Mouse (Mus musculus): Measurements from ENCODE around the gene Uqcrq.
"Not testable (repeated sequence)": the region's sequence is repeated elsewhere in the genome, so short reads cannot be mapped to it uniquely, and the experiment has no call there.

Uqcrq gene

DNA sequence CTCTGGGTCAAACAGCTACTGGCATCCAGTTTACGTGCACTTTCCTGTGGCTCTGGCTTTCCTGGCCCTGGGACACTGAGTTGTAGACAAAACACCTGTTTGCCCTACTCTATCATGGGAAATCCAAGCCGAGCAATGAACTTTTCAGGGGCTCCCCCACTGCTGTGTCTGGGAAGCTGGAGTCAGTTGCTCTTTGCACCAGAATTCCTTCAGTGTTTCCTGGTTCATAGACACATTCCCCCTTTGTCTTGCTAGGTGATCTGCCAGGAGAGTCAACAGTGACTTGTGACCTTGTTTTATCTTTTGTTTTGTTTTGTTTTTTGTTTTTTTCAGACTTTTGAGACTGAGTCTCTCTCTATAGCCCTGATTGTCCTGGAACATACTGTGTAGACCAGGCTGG, 20.7 kb upstream of the Uqcrq start:
- DNase-seq, result no peak

DNA sequence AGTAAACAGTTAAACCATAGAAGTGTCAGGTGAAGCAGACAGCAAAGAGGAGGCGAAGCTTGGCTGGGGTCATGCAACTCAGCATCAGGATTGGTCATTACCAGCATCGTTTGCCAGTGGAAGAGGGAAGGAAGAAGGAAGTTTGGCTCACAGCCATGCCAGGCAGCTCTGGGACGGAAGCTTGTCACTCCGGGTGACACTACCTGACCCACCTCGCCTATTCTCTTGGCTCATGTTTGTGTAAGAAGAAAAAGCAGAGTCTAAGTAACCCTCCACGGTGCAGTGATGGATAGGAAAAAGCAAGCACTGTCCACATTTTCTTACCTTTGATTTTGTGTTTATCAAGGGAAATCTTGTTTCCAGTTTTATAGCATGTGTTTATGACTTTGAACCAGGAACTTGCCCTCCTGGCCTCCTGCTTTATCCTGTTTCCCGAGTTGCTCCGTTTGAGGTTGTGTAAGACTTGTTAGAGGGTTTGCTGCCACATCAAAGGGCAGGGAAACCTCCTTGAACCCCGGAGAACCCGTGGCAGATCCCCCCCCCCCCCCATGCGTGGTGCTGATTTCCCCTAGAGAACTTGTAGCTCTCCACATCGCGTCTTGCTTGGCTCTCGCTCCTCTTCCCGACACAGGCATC, 19.6 kb upstream of the Uqcrq start:
- DNase-seq, result no peak

DNA sequence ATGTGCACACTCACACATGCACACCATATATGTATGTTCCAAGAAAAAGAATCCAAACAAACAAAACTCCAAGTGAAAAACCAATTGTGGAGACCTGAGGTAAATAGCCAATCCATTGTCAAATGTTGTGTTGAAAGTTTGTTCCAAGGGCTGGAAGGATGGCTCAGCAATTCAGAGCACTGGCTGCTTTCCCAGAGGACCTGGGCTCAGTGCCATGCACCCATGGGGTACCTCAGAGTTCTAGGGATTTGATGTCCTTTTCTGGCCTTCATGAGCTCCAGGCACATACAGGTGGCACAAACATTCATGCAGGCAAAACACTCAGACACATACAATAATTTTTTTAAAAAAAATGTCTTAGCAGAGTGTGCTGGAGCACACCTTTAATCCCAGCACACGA, 17.9 kb upstream of the Uqcrq start:
- no peak for DNase-seq

DNA sequence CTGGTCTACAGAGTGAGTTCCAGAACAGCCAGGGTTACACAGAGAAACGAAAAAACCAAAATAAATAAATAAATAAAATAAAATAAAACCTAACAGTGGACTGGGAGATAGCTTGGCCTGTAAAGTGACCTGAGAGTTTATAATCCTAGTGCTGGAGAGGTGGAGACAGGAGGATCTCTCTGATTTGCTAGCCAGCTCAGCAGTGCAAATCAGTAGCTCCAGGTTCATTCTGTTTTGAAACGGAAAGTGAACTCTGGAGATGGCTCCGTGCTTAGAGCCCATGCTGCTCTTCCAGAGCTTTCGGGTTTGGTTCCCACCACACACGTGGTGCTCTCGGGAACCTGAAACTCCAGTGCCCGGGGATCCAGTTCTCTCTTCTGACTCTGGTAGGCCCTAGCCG, 17.4 kb upstream of the Uqcrq start:
- DNase-seq, result no peak

DNA sequence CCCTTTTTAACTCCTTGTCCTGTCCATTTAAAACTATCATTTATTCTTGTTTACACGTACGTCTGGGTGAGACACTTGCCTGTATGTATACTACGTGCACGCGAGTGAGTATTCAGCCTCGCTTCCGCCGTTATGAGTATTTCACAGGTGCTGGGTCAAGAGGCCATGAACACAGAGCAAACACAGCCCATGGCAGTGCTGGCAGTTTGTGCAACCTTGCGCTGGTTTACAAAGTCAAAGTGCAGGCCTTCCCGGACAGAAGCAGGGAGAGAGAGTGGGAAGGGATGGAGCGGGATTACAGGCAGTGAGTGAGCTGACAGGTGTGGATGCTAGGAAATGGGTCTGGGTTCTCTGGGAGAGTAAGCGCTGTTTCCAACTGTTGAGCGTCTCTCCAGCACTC, 15.6 kb upstream of the Uqcrq start:
- DNase-seq, result no peak

DNA sequence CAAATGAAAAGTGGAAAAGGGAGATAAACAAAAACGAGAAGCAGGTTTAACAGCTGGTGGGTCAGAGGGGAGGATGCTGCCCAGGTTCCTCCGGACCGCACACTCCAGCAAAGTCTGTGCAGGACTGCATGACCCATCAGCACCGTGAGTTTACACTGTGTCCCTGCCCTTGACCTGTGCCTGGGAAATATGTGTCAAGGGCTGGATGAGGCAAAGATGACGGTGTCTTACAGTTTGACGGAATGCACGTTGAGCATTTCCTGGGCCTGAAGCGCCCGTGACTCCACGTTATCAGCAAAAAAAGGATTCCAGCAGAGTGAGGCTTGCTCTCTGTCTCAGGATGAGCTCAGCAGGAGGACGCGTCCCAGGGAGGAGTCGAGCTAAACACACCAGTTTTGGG, 14.9 kb upstream of the Uqcrq start:
- DNase-seq, result no peak

DNA sequence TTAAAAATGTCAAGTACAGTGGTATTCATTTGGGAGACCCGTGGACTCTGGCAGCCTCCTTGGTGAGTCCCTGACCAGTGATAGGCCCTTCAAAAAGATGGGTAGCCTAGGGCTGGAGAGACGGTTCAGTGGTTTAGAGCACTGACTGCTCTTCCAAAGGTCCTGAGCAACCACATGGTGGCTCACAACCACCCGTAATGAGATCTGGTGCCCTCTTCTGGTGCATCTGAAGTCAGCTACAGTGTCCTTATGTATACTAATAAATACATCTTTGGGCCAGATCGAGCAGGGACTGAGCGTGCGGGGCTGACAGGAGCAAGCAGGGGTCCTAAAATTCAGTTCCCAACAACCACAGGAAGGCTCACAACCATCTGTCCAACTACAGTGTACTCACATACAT, 13.2 kb upstream of the Uqcrq start:
- no peak for DNase-seq

DNA sequence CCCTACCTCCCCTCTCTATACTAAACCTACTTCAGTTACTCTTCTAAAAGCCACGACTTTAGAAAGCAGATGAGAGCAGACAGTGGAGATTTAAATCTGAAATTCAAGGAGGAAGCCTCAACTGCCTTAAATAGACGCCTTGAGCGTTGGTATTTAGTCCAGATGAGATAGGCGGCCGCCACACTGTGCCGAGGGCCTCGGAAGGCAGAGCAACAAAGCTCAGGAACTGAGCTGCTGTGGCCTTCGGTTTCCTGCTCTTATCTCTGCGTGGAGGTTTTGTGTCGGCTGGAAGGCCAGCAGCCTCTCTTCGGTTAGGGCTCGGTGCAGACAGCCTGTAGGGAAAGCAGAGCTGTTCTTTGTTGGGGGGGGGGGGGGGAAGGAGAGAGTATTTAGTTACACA, 11.3 kb upstream of the Uqcrq start:
- DNase-seq, result no peak

DNA sequence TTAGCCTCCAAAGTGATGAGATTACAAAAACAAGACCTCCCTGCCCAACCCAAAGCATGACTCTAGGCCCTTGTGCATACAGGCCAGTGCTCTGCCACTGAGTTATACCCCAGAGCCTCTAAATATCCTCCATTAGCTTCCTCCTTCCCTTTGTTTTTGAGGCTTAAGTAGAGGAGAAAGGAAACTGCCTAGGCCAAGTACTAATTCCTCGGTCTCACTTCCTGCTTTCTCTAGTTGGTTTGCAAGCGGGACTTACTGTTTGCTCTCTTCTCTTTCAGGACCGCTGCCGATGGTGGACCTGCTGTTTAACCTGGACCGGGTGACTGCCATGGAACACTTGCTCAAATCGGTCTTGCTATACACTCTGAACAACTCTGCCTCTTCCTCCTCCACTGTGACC, 5.7 kb upstream of the Uqcrq start:
- DNase-seq, result no peak

DNA sequence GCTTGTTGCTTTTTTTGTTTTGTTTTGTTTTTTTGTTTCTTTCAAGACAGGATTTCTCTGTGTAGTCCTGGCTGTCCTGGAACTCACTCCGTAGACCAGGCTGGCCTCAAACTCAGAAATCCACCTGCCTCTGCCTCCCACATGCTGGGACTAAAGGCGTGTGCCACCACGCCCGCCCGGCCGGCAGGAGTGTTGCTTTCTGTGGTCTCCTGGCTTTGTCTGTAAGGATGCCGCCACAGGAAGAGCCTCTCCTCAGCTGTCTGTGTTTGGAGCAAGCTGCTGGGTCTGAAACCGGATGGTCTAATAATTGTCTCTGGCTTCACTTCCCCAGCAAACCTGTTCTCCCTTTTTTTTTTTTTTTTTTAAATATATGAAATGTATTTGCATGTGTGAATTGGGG, 4.9 kb upstream of the Uqcrq start:
- DNase-seq, result no peak

DNA sequence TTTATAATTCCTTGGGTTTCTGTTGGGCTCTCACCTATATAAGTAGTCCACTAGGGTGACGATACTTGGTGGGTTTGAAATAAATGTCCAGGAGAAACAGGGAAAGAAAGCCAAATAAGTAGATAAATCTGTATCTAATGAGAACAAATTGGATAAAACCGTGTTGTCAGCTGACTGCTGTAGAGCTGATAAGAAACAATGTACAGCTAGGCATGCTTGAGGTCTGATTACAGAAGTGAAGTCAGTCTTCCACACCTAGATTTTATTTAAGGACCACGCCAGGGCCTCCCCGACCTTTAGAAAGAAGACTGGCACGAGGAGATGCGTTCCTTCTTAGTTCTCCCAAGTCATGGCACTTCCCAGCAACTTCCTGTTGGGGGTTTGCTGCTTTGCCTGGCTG, 2.4 kb upstream of the Uqcrq start:
- DNase-seq, result no peak

DNA sequence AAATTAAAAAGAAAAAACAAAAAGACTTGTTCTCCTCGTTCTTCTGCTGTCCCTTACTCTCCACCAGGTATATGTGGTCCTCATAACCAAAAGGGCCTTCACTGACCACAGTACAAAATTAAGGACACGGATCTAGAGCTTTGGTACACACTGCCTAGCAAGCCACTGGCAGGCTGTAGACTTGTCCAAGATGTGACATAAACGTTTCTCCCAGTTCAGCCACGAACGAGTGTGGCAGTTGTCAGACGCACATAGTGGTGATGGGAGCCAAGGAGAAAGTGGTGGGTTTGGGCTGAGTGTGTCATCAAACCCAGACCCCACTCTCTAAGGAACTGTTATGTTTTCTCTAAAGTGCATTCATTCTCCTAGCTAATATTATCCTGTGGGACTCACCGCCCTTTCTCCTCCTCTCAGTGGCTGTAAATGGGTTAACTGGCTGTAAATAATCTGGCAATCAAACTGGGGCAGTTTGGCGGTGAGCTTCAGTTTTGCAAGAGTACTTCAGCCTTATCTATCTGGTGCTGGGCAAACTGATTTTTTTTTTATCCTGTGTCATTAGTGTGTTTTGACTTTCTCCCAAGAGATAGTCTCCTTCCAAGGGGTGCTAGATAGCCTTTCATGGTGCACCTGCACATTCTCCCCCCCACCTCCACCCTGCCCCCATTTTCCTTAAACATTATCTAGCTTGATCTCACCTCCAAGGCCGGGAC, 871 bp upstream of the Uqcrq start:
- DNase-seq, result no peak

DNA sequence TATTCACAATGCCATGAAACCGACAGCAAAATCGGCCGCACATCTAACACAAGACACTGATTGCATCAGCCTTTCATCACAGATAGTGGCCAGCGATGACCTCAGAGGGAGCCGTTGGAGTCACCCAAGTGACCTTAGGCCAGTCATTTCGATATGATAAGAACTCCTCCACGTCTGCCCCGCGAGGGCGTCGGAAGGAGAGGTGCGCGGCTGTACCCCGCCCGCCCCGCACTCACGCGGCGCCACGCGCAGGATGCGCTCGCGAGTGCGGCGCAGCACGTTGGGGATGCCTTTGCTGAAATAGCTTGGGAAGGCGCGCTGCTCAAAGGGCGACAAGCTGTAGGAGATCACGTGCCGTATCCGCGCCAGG, 346 bp downstream of the Uqcrq start:
- no peak for DNase-seq

DNA sequence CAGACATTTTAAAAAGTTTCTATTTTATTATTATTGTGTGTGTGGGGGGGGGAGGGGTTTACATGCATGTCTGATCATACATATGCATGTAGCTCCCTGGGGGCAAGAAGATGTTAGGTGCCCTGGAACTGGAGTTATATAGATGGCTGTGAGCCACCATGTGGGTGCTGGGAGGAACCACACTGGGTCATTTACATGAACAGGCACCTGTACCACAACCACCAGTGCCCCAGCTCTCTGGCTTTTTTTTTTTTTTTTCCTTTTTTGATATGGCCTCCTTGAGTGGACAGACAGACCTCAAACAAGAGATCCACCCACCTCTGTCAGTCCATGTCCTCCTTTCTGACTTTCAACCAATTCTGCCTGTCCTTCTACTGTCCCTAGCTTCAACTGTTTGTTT, 1.4 kb downstream of the Uqcrq start:
- DNase-seq, result no peak

DNA sequence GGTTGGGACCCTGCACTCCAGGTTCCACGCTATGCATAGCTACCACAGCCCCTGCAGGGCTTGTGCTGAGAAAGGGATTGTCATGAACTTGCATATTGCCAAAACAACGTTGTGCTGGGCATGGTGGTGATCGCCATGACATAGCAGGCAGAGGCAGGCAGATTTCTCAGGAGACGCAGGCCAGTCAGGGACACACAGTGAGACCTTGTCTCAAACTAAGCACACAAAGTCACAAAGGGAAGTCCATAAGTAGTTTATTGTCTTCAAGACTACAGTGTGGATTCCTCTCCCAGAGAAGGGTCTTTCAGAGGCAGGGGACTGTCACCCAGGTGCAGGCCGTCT, 1.9 kb downstream of the Uqcrq start:
- DNase-seq, result no peak

DNA sequence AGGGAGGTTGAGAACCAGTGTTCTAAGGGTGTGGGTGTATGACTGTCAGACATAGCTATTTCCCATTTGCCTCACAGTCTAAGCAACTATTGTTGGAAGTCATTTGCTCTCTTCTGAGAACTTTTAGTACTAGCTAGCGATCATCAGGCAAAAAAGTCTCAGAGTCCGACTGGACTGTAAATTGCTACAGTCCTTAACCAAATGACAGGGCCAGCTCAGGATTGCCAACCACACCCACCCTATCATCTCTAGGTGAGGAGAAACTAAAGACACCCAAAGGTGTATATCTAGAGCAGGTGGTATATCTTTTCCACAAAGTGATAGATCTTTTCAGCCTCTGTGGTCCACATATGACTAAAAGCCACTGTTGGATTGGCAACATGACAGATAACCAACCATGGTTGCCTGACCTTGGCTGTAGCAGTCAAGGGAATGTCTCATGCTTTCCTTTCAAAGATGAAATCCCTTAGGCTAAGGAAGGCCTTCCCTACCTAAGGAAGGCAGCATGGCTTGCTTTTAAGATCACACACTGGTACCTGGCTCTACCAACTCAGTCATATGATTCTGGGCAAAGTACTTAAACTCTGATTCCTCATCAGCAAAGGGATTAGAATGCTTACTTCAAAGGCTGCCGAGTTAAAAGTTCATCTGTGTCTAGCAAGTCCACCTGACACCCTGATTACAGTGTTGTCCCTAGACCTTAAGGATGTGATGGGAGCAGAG, 2.5 kb downstream of the Uqcrq start:
- no peak for DNase-seq

DNA sequence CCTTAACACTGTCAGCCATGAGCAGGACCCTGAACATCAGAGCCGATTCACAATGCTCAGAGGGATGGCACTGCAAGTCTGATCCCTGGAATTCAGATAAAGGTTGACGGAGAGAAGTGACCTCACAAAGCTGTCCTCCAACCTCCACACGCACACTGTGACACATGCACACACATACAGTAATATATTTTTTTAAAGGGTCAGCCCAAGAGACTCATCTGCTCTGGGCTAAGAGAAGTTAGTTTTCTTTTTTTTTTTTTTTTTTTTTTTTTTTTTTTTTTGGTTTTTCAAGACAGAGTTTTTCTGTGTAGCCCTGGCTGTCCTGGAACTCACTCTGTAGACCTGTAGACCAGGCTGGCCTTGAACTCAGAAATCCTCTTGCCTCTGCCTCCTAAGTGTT, 3.7 kb downstream of the Uqcrq start:
- not testable (repeated sequence) for DNase-seq

DNA sequence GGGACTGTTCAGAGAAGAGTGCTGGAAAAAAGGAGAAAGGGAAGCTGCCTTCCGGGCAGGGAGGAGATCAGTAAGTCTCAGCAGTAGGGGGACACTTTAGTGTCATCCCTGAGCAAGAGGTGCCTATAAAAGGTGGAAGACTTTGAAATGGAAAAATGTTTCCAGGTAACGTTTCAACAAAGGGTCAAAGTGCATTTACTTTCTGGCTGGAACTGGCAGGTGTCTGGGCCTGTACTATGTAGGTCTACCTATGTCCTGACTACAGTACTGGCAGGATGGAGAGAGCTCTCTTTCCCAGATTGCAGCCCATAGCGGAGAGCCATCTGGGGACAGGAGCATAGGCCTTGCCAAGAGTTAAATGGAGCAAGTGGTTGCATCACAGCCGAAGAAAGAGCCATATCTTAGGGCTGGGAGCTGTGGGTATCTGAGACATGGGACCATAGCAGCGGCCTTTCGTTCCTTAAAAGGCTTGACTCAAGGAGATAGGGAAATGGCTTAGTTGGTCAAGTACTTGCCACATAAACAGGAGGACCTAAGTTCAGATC, 4.8 kb downstream of the Uqcrq start:
- DNase-seq, result no peak

DNA sequence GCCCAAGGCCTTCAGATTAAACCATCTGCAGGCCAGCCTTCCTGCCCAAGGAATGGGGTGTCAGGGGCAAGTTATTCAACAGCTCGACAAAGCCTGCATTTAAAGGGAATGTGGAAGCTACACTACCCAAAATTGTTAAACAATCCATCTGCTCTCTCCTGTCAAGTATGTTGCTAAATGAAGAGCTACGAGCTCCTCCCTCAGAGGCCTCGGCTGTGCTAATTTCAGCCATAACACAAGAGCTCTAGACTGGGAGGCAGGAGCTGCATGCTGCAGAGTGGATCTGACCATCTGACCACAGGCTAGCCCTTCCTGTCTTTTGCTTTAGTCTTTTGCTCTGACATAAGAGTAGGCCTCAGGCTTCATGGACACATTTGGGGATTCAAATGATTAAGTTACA, 5.4 kb downstream of the Uqcrq start:
- no peak for DNase-seq

DNA sequence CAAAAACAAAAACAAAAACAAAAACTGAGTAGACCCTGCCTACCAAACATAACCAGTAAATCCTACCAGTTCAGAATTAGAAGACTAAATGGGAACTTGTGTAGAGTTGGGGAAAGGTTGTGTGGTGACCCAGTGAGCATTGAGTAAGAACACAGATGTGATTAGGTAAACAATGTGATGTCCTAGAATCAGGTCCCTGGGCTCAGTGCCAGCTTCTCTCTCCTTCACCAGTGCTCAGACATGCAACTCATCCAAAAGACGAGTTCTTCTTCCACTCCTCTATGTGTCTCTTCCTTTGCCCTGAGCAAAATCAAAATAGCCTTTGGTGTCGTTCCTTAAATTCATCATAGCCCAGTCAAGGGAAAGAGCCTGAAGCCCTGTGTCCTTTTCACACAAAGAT, 5.8 kb downstream of the Uqcrq start:
- no peak for DNase-seq

DNA sequence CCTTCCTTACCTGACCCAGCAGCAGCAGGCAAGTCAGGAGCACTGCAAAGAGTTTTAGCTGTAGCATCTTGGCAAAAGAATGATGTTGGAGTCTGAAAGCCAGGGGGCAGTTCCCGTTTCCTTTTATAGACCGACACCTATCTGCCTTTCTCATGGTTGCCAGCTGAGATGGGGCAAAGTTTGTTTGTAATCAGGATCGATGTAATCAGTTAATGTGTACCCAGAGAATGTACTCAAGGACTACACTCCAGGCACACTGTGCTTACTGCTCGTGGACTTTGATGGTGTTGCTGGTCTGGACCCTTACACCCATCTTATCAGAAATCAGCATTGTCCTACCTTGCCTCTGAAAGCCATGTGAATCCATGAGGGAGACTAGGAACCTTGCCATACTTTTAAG, 7.6 kb downstream of the Uqcrq start, which contains the start of gene Leap2:
TSS of gene Leap2 (minus strand) at position 135 of the 400 bp plus-strand sequence.
- no peak for DNase-seq

DNA sequence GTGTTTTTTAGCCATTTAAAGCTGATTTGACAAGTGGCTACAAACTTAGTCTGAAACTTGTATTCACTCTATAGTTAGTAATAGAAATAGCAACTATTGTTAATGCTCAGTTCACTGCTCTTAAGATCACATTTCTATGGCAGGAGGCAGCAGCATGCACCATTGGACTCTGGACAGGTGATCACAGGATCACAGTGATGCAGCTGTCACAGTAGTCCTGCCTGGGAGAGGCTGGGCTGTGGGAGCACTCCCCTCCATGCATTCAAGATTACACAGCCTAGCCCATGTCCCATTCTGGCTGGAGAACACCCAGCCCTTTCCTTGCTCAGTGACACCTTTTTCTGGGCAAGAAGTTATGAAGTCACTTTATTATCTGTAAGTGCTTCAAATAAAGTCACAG, 12.6 kb downstream of the Uqcrq start:
- no peak for DNase-seq

DNA sequence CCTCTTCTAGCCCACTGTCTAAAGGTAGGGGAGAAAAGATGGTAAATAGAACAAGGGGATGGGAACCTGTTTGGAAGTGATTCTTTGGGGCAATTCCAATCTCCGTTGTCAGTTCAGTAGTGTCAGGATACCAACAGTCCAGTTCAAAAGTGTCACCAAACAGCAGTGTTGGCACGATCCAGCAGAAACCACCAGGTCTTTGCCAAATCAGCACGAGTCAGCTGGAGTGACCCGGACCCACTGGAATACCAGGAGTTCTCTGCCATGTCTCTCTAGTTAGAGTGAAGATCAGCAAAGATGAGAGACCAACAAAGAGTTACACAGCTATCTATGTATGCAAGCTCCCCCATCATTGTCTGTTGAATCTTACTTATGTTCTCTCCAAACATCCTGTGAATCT, 16.8 kb downstream of the Uqcrq start:
- DNase-seq, result no peak

DNA sequence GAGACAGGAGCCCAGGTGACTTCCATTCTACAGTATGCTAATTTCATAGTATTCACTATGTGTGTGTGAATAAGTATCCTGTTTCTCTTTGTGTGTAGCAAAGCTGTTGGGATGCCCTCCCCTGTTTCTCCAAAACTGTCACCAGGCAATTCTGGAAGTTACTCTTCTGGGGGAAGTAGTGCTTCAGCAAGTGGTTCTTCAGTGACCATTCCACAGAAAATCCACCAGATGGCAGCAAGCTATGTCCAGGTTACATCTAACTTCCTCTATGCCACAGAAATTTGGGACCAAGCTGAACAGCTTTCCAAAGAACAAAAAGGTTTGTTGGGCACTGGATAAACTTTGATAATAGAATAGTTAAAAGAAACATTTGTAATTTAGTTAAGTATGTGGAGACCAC, 18.9 kb downstream of the Uqcrq start:
- no peak for DNase-seq
